Mouse (Mus musculus): ENCODE results near the gene Fxyd2.

Gene Fxyd2

GRCm38 (mm10) chr9:45429392-45429791 is 29.9 kb downstream of the Fxyd2 start:
- DNase-seq (ENCODE audit: low spot score), result no peak

- DNase-seq (ENCODE audit: low spot score), result no peak
Observed at GRCm38 (mm10) chr9:45429951-45430697, 30.7 kb downstream of the Fxyd2 start.

DNA sequence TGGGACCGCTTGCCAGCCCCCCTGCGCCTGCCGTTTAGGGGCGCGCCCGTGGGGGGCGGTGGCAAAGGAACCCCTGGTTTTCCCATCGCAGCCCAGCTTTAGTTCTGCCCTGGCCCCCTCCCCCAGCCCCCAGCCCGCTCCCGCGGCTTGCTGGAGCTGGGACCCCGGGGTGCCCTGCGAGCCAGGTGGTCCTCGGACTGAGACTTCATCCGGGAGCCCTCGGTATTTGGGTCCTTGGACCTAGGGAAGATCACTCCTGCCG is 31.2 kb downstream of the Fxyd2 start:
- no peak for DNase-seq (ENCODE audit: low spot score)

DNA sequence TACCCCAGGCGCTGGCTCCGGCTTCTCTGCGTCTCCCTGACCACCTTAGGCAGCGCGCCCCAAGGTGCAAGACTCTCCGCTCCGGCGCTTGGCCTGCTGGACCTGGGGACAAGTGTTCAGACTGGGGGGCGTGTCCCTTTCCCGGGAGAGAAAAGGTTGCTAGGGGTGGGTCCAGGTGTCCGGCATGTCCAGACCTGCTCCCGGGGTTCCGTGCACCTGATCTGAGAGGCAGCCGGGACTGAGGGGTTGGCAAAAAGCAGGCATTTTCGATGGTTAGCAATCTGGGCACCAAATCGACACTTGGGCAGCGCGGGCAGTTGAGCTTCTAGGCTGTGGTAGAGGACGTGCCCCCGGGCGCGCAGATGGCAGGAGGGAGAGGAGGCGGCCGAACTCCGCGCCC is 31.7 kb downstream of the Fxyd2 start:
- DNase-seq (ENCODE audit: low spot score), result no peak

DNA sequence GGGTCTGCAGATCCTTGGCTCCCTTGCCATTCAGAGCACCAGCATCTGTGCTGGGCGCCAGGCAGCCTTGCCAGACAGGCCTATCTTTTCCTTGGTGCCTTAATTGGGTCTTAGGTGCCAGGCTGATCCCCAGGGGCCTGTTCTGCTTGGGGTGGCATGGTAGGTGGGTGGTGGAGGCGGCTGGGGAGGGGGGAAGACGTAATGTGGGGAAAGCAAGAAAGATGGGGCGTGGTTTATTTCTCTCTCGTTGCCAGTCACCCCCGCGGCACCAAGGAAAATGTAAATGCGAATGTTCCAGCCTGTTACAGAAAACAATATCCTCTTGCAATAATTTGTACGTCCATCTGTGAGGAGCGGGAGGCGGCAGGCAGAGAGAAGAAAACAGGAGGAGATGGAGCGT is 33.2 kb downstream of the Fxyd2 start:
- DNase-seq (ENCODE audit: low spot score), result no peak

DNA sequence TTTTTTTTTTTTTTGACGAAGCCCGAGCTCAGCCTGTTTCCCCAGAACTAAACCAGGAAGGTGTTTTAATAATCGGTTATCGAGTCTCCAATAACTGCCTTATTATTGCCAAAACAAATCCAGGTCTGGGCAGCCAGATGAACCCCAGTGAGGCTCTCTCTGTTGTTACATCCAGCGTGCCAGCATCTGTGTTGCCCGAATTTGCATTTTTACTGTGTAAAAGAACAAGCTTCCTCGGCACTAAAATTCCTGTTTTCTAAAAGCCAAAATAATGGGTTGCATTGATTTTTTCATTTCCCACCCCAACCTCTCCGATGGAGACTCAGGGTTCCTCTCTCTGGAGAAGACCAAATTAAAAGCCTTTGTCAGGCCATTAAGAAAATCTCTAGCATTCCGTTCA is 33.6 kb downstream of the Fxyd2 start:
- no peak for DNase-seq (ENCODE audit: low spot score)

DNA sequence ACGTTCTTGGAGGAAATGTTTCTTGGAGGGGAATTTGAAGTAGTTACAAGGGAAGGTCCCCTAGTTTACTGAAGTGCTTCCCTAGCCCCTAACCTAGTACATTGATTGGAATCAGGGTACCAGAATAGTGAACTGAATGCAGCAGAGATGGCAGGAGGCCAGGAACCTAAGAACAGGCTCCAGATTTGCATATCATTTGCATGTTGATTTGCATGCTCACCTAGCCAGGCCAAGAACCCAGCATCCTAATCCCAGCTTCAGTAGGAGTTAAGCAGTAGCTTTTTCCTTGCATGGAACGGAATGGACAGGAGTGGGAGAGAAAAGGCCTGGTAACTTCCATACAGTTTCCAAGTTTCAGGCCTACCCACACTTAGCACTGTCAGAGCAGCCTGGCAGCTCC is 34.7 kb downstream of the Fxyd2 start:
- DNase-seq (ENCODE audit: low spot score), result no peak

GRCm38 (mm10) chr9:45439025-45439424 is 39.6 kb downstream of the Fxyd2 start:
- no peak for DNase-seq (ENCODE audit: low spot score)

DNA sequence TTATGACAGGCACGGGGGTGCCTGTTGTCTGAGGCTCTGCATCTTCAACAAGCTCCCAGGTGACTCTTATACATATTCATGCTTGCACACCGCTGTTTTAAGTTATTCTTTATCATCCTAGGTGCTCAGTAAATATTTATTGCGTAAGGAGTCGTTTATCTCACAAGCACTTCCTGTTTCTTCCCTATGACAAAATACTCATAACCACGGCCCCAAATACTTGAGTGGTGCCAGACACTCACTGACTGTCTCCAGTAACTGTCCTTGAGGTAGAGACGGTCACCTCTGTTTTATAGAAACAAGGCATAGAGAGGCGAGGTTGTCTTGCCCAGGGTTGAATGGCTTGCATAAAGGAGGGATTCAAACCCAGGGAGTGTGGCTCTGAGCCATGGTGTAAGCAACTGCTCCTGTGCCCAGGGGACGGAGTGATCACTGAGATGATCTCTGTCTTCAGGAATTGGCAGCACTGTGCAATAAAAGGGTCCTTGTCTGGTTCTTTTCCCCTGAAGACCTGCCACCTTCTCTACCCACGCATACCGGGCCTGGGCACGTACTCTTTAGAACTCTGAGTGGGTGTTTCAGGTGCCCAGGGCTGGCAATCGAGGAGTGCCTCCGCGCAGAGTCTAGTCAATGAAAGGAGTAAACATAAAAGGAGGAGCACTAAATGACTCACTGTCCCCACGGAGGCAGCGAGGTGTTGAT is 40.8 kb downstream of the Fxyd2 start:
- no peak for DNase-seq (ENCODE audit: low spot score)

DNA sequence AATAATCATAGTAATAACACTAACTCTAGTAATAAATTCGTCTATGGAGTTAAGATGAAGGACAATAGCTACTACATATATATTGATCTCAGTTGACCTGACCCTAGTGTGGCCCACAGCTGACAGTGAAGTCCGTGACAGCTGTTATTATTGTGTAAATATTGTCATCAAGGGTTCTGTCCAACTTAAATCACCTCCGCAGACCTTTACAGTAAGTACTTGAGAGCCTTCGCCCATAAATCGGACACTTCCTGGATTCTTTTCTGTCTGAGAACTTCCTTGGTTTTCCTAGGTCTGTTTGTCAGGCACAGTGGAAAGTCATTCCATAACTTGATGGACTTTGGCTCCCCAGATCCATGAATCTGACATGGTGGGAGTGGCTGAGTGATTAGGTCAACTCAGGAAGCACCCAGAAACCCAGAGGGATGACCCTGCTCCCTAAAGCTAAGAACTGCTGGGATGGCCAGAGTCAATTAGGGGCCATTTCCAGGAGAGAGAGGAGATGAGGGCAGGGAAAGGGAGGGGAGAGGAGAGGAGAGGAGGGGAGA is 44.9 kb downstream of the Fxyd2 start:
- no peak for DNase-seq (ENCODE audit: low spot score)

DNA sequence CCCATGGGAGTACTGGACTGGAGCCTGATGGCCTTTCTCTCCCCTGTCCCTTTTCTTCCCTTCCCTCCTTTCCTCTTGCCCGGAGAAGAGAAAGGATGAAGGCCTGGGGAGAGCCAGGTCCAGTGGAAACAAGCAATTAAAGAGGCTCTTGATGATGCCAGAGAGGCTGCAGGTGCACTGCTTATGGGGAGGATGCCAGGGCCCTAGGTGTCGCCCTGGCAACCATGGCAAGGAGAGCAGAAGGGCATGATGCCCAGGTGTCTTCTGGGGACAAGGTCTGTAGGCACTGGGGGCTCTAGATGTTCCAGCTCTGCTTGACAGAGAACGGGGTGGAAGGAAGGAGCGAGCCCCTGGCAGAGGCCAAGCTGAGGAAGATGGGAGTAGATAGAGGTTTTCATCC is 50.2 kb downstream of the Fxyd2 start:
- no peak for DNase-seq (ENCODE audit: low spot score)

- no peak for DNase-seq (ENCODE audit: low spot score)
Observed at GRCm38 (mm10) chr9:45451346-45451745, 51.9 kb downstream of the Fxyd2 start.

DNA sequence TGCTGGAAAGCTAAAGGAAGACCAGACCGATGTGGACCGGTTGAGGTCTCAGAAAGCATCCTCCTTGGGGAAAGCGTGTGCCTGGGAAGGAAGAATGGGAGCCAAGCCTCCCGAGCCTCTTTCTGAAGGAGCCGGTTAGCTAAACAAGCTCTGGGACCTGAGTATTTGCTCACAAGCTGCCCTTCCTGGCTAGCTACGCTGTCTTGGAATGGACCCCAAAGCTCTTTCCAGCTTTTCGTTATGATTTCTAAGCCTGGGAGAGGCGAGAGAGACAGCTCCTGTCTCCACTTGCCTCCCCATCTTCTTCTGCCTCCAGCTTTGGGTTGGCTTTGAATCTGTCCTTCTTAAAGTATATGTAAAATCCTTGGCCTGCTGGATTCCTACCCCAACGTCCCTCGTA is 54.6 kb downstream of the Fxyd2 start:
- no peak for DNase-seq (ENCODE audit: low spot score)

- DNase-seq (ENCODE audit: low spot score), result no peak
Observed at GRCm38 (mm10) chr9:45454889-45455610, 55.6 kb downstream of the Fxyd2 start.

DNA sequence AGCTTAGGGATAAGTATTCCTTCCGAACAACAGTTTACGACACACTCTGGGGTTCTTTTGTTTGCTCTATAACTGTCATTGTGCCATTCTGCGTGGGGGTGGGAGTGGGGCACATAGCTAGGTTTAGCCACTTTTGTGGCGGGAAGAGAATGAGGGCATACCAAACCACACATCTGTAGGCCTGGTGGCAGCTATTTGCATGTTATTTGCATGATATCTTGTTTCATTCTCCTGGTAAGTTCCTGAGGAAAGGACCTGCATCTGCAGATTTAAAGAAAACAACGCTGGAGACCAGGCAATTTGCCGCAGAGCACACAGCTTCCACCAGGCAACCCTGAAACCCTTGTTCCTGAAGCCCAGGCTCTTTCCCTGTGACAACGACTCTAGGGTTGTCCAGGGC is 57.7 kb downstream of the Fxyd2 start:
- no peak for DNase-seq (ENCODE audit: low spot score)

- DNase-seq (ENCODE audit: low spot score), result no peak
Observed at GRCm38 (mm10) chr9:45458363-45458762, 58.9 kb downstream of the Fxyd2 start.

All from ovary, postnatal 14 days (tissue).